Mouse (Mus musculus) heart, postnatal 0 days (tissue): ENCODE measurements around the gene Fam193b.
A peak's percentile ranks its signal among the peaks of the same experiment; 100 is the strongest.

Source experiments
- CTCF ChIP-seq: IDR thresholded peaks from 2 replicates; pipeline ENCODE4 v1.5.1; 2016; ENCODE audit warnings: antibody characterized with exemption, control low read depth, low read depth
- EP300 ChIP-seq: IDR thresholded peaks from 2 replicates; pipeline ENCODE4 v1.6.1; 2016; ENCODE audit warnings: antibody characterized with exemption, low read depth

DNA sequence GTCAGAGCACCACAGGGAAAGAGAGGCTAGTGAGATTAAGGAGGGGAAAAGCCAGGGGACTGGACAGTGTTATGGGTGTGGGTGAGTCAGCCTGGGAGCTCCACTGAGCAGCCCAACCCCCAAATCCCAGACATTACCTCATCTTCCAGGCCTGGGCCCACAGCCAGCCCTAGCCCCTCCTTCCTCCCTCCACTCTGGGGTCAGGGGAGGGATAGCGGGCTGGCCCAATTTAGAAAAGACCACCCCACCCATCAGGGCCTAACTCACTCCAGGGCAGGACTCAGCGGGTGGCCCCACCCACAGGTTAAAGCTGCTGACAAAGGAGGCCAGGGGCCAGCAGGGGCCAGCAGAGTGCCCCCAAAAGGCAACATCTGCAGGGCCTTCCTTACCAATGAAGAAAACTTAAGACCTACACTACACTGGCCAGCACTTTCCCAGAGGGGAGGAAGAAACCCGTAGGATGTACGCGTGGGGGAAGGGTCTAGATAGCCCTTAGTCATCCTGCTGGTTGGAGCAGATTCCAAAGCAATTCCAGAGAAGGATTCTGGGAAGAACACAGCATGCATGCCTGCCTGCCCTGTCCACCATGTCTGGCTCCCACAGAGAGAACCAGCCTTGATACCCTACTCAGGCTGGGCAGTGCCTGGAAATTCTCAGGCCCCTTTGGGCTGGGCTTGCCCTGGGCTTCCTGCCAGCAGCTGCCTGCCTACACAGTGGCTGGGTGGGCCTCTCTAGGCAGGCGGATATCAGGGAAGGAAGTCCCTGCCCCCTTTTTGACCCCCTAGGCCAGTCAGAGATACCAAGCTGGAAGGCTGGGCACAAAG is 60.0 kb downstream of the Fam193b start:
- TF ChIP-seq EP300: peak; percentile 62
- TF ChIP-seq CTCF: no peak; the same call in 1 of the 2 replicates
